Mouse (Mus musculus) cerebellum, adult 18-20 months (tissue): ENCODE data around the gene Kif1b.

Experiments used
- DNase-seq, 2 experiments: peaks; one replicate each; pipeline ENCODE4 v3.0.0; 2021

The Kif1b gene

GRCm38 (mm10) chr4:149307596-149308490, at the start of gene Kif1b:
Gene Kif1b, minus strand, starts transcription at chr4:149307693.
- peak; percentile 97 to 100 for DNase-seq

- DNase-seq = no peak
These were observed 47.2 kb upstream of the Kif1b start for GRCm38 (mm10) chr4:149354671-149355070.

GRCm38 (mm10) chr4:149351596-149352150, 44.2 kb upstream of the Kif1b start:
- DNase-seq = no peak

GRCm38 (mm10) chr4:149348963-149349362, 41.5 kb upstream of the Kif1b start:
- no peak for DNase-seq

- no peak for DNase-seq
These were observed 38.4 kb upstream of the Kif1b start for GRCm38 (mm10) chr4:149345873-149346272.

- peak in 1 of 2 experiments; percentile 21 for DNase-seq
These were observed 36.8 kb upstream of the Kif1b start for GRCm38 (mm10) chr4:149344311-149344710.

- DNase-seq = no peak
These were observed 33.2 kb upstream of the Kif1b start for GRCm38 (mm10) chr4:149340680-149341079.

- no peak for DNase-seq
These were observed 32.1 kb upstream of the Kif1b start for GRCm38 (mm10) chr4:149339426-149340214.

- DNase-seq = peak in 1 of 2 experiments; percentile 21
These were observed 30.6 kb upstream of the Kif1b start for GRCm38 (mm10) chr4:149338137-149338536.

- DNase-seq = peak; percentile 50 to 52
These were observed 29.9 kb upstream of the Kif1b start for GRCm38 (mm10) chr4:149337353-149337752.

GRCm38 (mm10) chr4:149336302-149336701, 28.8 kb upstream of the Kif1b start:
- no peak for DNase-seq

GRCm38 (mm10) chr4:149334881-149335280, 27.4 kb upstream of the Kif1b start:
- peak; percentile 72 to 74 for DNase-seq

- DNase-seq = no peak
These were observed 25.2 kb upstream of the Kif1b start for GRCm38 (mm10) chr4:149332726-149333125.

GRCm38 (mm10) chr4:149330495-149330894, 23.0 kb upstream of the Kif1b start:
- no peak for DNase-seq

- DNase-seq = no peak
These were observed 21.2 kb upstream of the Kif1b start for GRCm38 (mm10) chr4:149328735-149329134.

- DNase-seq = no peak
These were observed 19.8 kb upstream of the Kif1b start for GRCm38 (mm10) chr4:149327281-149327680.

- no peak for DNase-seq
These were observed 18.1 kb upstream of the Kif1b start for GRCm38 (mm10) chr4:149325411-149326162.

GRCm38 (mm10) chr4:149323730-149324129, 16.2 kb upstream of the Kif1b start:
- DNase-seq = no peak

GRCm38 (mm10) chr4:149322718-149323117, 15.2 kb upstream of the Kif1b start:
- no peak for DNase-seq

GRCm38 (mm10) chr4:149322286-149322685, 14.8 kb upstream of the Kif1b start:
- no peak for DNase-seq

- DNase-seq = no peak
These were observed 11.6 kb upstream of the Kif1b start for GRCm38 (mm10) chr4:149319088-149319487.

GRCm38 (mm10) chr4:149317387-149317786, 9.9 kb upstream of the Kif1b start:
- peak; percentile 88 to 94 for DNase-seq
